Mouse (Mus musculus) bone marrow macrophage, adult 2 months (primary cell): Measurements from ENCODE around the gene Ccdc66. TPM values are rescaled to one million over a fixed set of nuclear protein-coding genes. Genes with fewer than 3 reads are reported as not detected.

Experiments
- H3K27ac ChIP-seq: 2 replicates; pipeline ENCODE4 v1.5.1; 2012; ENCODE audit warnings: low read depth, low read length; ENCODE audit not compliant: insufficient read depth
- H3K4me1 ChIP-seq: 2 replicates; pipeline ENCODE4 v1.6.1; 2012; ENCODE audit warnings: low read length; ENCODE audit not compliant: control insufficient read depth, insufficient read depth
- H3K4me3 ChIP-seq: 2 replicates; pipeline ENCODE4 v1.5.1; 2012; ENCODE audit warnings: mild to moderate bottlenecking, low read length, moderate library complexity; ENCODE audit not compliant: insufficient read depth
- CTCF ChIP-seq: IDR thresholded peaks from 2 replicates; pipeline ENCODE4 v1.5.1; 2012; ENCODE audit warnings: low read depth, mild to moderate bottlenecking, low read length, moderate library complexity
- POLR2A ChIP-seq: IDR thresholded peaks from 2 replicates; pipeline ENCODE4 v1.6.1; 2012; ENCODE audit warnings: mild to moderate bottlenecking, low read depth, low read length, borderline replicate concordance
- polyA plus RNA-seq: library from polyadenylated mRNA; stranded (reverse); fragments of >200 nt; gene quantifications from 2 replicates; pipeline ENCODE4 v1.2.4, GENCODE M21; 2012; ENCODE audit not compliant: missing spikeins, insufficient read depth, insufficient read length

Gene Ccdc66
- 8.4 and 11.3 TPM in 2 replicates for polyA plus RNA-seq

DNA sequence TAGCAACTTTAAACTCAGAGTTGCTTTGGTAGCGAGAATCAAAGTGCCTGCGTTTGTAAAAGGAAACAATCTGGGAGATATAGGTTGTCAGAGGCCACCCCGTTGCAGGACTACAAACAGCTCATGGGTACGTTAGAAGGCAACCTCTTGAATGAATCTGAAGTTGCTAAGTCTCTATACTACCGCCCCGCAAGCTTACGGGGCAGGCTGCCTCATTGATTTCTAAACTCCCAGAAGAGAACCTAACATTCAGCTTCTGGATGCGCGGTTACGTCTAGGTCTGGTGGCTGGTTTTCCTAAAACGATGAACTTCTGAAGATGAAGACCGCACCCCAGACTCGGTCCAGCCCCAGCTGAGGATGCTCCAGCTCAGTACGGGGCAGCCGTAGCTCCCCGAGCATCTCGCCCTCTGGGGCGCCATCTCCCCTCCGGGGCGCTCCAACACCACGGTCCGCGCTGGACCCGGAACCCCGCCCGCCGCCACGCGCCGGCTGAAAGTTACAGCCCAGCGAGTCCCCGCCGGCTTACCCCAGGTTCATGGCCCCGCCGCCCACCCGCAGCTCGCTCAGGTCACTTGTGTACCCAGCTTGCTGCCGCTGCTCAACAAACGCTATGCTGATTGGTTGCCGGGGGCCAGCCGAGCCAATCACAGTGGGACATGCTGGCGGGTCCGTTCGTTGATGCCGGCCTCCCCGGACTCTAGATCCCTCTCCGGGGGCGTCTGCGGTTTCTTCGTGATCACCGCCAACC lies at the start of gene Ccdc66:
Gene Ccdc66, minus strand, starts transcription at position 567 of the 750 bp plus-strand sequence.
- TF ChIP-seq POLR2A (no peak), CTCF (no peak)
- Histone ChIP-seq H3K4me1 (peaks cover 4% of the 10 kb centered on the region), H3K27ac (no peak within 1 kb of the TSS), H3K4me3 (peak within 1 kb of the TSS; percentile 90)

DNA sequence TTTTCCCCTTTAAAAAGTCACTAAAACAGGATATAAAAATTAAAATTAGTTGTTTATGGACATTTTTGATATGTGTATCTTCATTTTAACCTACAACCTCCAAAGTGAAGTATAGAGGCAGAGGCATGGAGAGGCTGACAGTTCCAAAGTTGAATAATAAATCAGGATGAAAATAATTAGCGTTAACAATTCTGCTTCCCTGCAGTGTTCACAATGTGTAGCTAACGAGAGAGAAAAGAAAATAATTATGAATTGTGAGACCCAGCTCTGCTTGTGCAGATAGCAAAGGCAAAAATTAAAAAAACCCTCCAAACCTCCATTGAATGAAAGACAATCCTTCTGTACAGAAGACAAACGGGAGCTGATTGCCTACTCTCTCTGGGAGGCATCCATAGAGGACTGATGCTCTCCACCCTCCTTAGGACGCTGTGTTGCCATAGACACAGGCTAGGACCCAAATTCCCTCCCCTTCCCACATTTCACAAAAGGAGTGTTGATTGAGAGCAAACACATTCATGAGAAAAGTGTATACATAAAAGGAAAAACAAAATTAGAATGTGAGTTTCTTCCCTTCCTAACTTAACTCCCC lies 35.7 kb upstream of the Ccdc66 start:
- TF ChIP-seq POLR2A (no peak), CTCF (no peak)
- Histone ChIP-seq H3K27ac (no peak overlapping the region), H3K4me3 (no peak overlapping the region), H3K4me1 (no peaks in the 10 kb centered on the region)

DNA sequence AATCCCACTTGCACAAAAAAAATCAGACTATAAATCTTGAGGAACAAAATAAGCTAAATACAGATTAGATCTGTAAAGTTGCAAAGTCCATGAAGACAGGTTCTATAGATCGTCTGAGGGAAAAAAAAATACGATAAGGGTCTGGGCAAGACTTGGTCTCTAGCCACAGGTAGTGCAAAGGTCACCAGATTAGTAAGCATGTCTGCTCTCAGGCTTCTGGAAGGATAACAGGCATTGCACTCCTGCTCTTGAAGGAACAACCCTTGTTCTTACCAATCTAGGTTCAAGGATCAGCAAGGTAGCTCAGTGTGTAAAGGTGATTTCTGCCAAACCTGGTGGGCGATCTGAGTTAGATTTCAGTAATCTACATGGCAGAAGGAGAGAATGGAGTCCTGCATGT lies 28.2 kb upstream of the Ccdc66 start:
- Histone ChIP-seq H3K4me1 (no peaks in the 10 kb centered on the region), H3K27ac (no peak overlapping the region), H3K4me3 (no peak overlapping the region)
- no peak for TF ChIP-seq CTCF
- no peak for TF ChIP-seq POLR2A

GRCm38 (mm10) chr14:27524541-27524940 lies 16.3 kb upstream of the Ccdc66 start:
- no peak for TF ChIP-seq POLR2A
- TF ChIP-seq CTCF, result no peak
- Histone ChIP-seq H3K27ac (no peak overlapping the region), H3K4me3 (no peak overlapping the region), H3K4me1 (no peaks in the 10 kb centered on the region)

DNA sequence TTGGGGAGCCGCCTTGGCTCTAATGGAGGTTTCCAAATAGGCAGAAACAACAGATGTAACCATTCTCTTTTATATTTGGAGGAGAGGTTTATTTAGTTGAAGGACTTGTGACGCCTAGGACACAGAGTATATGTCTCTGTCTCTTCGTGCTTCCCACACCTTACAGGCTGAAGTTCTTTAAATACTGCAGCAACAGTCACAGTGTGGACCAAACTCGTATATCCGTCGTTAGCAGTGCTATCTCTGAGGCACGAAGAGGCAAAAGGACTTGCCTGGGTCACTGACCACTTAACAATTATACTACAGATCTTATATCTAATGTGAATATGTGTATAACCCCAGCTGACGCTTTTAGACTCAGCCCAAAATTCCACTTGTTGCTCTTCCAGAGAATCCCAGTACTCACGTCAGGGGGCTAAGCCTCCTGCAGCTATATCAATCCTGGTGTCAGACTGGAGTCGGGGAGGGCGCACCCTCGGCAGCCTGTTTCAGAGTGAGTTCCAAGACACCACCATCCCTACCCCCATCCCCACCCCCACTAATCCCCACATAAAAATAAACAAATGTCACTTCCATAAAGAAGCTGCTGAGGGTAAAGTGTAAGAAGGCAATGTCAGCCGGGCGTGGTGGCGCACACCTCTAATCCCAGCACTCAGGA lies 513 bp upstream of the Ccdc66 start:
- peaks cover 2% of the 10 kb centered on the region for H3K4me1 ChIP-seq
- peak overlapping the region; percentile 90 for H3K4me3 ChIP-seq
- TF ChIP-seq POLR2A, result no peak
- TF ChIP-seq CTCF, result no peak
- H3K27ac ChIP-seq, result no peak overlapping the region

- H3K4me1 ChIP-seq, result peaks cover 5% of the 10 kb centered on the region
- no peak for TF ChIP-seq POLR2A
- TF ChIP-seq CTCF, result no peak
- H3K27ac ChIP-seq, result no peak overlapping the region
Measured at GRCm38 (mm10) chr14:27501096-27501495, 7.2 kb downstream of the Ccdc66 start.

GRCm38 (mm10) chr14:27493516-27493915 lies 14.7 kb downstream of the Ccdc66 start:
- no peak overlapping the region for H3K4me3 ChIP-seq
- TF ChIP-seq POLR2A, result no peak
- no peak for TF ChIP-seq CTCF
- H3K4me1 ChIP-seq, result peaks cover 3% of the 10 kb centered on the region
- H3K27ac ChIP-seq, result no peak overlapping the region

More at GRCm38 (mm10) chr14:27501096-27501495, 7.2 kb downstream of the Ccdc66 start:
- H3K4me3 ChIP-seq, result no peak overlapping the region

GRCm38 (mm10) chr14:27491399-27491798 lies 16.9 kb downstream of the Ccdc66 start:
- H3K4me3 ChIP-seq, result no peak overlapping the region
- no peaks in the 10 kb centered on the region for H3K4me1 ChIP-seq
- TF ChIP-seq POLR2A (no peak), CTCF (no peak)
- no peak overlapping the region for H3K27ac ChIP-seq

DNA sequence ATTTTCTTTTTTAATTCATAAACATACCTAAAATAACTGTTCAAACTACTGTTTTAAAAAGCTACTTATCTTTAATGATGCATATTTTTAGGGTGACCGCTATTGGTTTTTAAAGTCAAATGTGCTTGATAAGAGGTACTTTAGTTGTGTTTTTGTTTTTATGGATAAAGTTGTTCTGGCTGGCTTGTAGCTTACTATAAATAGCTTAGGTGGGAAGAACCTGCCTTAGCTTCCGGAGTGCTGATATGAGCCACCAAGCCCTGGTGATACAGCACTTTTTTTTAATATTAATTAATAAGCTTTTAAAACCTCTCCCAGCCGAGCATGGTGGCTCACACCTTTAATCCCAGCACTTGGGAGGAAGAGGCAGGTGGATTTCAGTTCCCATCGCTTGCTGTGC lies 61.3 kb downstream of the Ccdc66 start:
- Histone ChIP-seq H3K27ac (no peak overlapping the region), H3K4me3 (no peak overlapping the region), H3K4me1 (peaks cover 5% of the 10 kb centered on the region)
- TF ChIP-seq POLR2A (no peak), CTCF (no peak)

GRCm38 (mm10) chr14:27444851-27445281 lies 63.4 kb downstream of the Ccdc66 start:
- TF ChIP-seq POLR2A, result no peak
- no peak for TF ChIP-seq CTCF
- no peak overlapping the region for H3K4me3 ChIP-seq
- no peak overlapping the region for H3K27ac ChIP-seq
- peaks cover 5% of the 10 kb centered on the region for H3K4me1 ChIP-seq
